Mouse (Mus musculus): ENCODE results near the gene Agt.

Agt gene

DNA sequence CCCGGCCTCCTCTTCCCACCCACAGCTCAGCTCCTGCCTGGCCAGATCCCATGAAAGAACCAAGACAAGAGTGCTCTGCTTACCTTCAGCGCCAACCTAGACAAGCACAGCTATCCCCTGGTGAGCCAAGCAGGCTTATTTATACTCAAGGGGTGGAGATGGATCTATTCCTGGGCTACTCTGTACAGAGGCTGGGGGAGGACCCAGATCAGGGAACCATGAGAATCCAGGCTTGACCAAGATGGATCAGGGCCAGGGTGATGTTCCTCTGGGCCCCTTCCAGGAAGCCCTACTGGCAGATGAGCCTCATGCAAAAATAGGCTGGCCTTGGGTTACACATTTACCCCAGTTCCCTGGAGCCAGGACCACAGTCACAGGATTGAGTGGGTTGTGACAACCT lies at the start of gene Agt:
TSS of gene Agt (minus strand) at position 114 of the 400 bp plus-strand sequence.
- no peak for DNase-seq (ENCODE audit: extremely low spot score, low read depth, low spot score)

DNA sequence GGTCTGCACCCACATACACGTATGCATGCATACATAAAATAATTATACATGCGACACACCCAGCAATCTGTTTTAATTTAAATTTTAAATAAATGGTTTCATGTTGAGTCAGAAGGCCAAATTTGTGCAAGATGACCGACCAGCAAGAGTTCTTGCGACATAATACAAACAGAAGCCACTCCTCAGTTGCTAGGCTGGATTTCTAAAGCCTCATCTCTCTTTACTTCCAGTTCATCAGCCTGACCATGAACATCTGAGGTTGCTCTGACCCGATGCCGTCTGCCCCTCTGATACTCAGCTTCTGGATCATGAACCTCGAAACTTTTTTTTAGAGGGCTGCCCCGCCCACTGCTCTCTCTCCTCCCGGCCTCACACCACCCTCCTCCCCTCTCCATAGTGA lies 48.7 kb upstream of the Agt start:
- no peak for DNase-seq (ENCODE audit: extremely low spot score, low read depth, low spot score)

DNA sequence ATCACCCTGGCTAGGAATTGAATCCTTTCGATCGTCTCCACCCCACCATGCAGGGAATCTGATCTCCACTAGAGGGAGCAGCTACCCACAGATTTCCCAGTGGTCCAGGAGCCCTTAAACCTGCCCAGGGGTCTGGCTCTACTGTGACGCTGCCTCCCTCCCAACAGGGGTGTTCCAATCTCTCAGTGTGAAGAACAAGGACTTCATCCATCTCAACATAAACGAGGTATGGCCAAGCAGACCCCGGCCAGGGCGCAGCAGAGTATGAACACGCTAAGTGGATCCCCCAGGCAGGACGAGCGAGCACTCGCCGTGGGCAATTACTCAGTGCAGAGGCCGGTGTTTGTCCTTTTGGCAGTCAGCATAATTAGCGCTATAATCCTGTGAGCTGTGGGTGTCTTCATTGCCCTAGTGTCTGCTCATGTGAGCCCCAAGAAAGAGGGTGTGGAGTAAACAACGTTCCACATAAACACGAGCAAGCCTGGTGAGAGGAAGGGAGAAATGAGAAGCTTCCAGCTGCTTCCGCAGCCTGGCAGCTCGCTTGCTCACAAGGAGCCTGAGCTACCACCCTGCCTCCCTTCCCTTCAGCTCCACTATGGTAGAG lies 47.9 kb upstream of the Agt start:
- DNase-seq (ENCODE audit: extremely low spot score, low read depth, low spot score): peak; percentile 49

DNA sequence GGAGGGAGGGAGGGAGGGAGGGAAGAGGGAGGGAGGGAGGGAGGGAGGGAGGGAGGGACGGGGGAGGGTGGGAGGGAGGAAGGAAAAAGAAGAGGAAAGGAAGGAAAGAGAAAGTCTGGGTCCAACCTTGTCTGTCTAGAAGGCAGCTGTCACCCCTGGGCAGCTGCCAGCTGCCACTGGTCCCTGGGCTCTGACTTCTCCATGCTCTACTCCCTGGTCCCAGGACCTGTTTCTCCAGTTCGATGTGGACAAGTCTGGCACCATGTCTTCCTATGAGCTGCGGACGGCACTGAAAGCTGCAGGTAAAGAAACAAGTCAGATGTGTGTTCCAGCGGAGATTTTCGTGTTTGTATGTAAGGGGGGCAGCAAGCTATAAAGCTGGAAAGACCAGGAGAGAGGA lies 44.8 kb upstream of the Agt start:
- no peak for DNase-seq (ENCODE audit: extremely low spot score, low read depth, low spot score)

DNA sequence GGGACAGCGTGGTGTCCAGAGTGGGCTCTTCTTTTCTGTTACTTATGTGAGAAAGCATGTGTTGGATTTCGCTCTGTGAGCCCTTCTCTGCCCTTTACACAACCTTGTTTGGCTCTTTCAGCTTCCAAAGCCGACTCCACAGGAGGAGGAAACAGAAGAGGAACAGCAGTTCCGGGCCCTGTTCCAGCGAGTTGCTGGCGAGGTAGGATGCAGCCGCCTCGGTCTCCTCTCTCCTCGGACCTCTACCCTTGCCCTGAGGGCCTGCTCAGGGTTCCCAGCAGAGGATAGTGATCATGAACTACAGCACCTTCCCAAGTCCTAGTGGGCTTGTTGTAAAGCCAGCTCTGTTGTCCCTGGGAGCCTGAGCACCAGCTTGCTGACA lies 39.5 kb upstream of the Agt start:
- DNase-seq (ENCODE audit: extremely low spot score, low read depth, low spot score): no peak

DNA sequence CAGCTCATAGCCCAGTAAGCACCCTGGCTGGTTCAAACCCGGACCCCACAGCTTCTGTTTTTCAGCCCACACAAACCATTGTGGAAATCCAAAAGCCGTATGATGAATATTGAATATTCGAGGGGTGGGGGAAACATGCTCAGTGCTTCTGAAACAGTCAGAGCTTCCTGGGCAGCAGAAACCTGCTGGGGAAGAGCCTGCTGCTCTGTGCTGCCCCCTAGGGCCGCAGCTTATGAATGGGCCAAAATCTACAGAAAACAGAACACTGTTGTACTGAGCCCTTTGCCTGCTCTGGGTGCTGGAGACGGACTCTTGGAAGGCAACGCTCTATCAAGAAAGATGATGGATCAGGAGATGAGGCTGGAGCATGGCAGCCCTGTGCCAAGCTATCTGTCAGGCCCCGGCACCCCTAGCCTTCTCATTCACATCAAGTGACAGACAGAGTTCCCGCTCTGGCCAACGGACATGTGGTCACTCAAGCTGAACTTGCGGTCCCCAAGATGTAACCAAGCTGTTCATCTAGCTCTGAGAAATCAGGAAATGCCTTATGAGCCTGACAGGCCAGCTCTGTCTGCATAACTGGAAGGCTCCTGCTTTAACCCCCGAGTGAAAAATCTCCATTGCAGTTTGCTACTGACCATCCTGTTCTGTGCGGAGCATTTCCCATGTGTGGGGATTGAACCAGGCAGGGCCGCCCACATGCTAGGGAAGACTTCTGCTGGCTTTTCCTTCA lies 38.9 kb upstream of the Agt start:
- DNase-seq (ENCODE audit: extremely low spot score, low read depth, low spot score): no peak

DNA sequence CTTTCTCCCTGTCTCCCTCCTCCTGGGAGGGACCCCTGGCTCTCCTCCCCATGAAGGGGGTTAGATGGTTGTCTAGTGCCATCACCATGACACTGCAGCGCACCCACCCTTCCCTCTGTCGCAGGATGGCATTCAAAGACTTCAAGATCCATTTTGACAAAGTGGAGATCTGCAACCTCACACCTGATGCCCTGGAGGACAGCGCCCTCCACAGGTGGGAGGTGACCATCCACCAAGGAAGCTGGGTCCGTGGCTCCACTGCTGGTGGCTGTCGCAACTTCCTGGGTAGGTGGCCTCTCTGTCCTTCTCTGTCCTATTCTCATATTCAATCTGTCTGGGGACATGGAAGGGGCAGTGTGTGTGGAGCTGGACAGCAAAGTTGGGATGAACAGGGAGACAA lies 34.6 kb upstream of the Agt start:
- no peak for DNase-seq (ENCODE audit: extremely low spot score, low read depth, low spot score)

DNA sequence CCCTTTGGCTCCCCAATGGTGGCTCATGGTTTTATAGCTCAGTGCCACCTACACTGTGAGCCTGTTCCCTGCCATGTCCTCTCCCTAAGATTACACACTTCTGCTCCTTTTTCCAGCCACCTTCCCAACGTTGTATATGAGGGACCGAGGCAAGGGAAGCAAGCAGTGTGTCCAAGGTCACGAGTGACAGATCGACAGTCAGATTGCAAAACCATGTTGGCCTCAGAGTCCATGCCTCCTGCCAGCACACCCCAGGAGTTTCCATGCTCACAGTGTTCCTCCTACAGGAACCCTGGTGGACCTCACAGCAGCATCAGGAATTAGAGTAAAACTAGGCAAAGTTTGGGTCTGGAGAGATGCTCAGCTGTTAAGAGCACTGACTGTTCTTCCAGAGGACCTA lies 19.9 kb upstream of the Agt start:
- no peak for DNase-seq (ENCODE audit: extremely low spot score, low read depth, low spot score)

DNA sequence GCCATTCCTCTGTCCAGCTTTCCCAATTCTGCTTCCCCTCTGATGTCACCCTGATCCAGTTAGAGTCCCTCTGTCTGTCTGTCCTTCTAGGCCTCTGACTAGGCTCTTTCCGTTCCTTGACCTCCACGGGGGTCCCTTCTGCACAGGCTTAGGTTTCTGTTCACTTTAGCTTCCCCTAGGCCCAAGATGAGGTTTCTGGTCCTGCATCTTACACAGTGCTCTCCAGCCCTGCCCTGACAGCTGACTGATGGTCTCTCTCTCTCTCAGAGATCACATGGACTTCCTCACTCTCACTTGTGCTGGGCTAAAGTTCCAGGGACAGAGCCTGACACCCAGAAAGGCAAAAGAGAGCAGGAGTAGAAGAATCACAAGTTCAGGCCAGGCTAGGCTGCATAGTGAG lies 17.1 kb upstream of the Agt start:
- DNase-seq (ENCODE audit: extremely low spot score, low read depth, low spot score): no peak

DNA sequence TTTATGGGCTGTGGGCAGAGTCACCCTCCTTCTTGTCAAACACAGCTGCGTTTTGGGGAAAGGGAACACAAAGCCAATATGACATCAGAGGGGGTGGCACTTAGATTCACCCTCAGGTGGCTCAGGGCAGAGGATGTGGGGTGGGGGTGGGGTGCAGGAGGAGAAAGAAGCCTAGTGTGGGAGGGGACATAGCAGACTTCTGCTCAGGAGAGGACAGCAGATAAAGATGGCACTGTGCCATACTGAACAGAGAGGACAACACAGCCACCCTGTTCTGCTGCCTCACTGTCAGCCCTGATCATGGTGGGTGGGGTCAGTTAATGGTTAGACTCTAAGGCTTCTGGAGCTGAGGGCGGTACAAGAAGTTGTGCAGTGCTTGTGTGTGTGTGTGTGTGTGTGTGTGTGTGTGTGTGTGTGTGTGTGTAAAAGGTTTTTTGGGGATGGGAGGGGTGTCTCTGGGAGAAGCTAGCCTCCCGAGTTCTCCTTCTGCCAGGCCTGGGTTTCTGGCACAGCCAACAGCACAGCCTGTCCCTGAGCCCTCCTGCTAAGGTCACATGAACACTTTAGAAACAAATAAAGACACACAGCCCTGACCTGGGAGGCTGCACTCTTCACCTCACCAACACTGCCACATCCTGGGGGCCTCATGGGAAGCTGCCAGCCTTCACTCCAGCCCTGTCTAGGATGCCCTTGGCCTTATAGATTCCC lies 16.4 kb upstream of the Agt start:
- no peak for DNase-seq (ENCODE audit: extremely low spot score, low read depth, low spot score)

DNA sequence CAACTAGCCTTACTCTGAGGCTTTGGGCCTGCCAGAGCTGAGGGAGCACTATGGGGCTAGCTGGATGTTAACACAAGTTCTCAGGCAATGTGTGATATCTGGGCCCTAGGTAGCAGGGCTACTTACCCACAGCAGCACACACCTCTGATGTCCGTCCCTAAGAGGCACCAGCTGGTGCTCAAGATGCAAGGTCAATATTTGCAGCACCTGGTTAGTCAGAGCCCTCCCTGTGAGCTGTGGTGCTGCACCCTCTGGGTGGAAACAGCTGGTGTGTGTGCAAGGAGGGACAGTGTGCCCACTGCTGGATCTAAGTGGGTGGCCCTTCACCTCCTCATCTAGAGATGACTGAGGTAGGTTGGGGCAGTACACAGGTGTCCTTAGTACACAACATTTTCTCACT lies 7.2 kb upstream of the Agt start:
- no peak for DNase-seq (ENCODE audit: extremely low spot score, low read depth, low spot score)

DNA sequence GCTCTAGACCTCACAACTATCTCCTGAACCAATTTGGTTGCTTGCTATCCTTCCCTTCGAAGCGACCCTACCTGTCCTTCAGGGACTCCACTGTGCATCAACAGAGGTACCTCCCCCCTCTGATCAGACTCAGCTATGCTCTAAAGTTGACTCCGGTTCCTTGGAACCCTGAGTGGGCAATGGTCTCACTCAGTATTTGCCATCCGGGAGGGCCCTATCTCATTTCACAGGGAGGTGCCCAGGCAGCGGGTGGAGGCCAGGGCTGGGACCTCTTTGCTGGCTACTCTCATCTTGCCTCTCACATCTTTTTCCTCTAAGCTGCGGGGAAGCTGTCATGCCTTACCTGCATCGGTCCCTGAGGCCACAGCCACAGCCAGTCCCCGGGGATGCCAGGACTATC lies 6.3 kb upstream of the Agt start, which contains the start of gene Capn9:
TSS of gene Capn9 (plus strand) at position 301 of the 400 bp plus-strand sequence.
- no peak for DNase-seq (ENCODE audit: extremely low spot score, low read depth, low spot score)

DNA sequence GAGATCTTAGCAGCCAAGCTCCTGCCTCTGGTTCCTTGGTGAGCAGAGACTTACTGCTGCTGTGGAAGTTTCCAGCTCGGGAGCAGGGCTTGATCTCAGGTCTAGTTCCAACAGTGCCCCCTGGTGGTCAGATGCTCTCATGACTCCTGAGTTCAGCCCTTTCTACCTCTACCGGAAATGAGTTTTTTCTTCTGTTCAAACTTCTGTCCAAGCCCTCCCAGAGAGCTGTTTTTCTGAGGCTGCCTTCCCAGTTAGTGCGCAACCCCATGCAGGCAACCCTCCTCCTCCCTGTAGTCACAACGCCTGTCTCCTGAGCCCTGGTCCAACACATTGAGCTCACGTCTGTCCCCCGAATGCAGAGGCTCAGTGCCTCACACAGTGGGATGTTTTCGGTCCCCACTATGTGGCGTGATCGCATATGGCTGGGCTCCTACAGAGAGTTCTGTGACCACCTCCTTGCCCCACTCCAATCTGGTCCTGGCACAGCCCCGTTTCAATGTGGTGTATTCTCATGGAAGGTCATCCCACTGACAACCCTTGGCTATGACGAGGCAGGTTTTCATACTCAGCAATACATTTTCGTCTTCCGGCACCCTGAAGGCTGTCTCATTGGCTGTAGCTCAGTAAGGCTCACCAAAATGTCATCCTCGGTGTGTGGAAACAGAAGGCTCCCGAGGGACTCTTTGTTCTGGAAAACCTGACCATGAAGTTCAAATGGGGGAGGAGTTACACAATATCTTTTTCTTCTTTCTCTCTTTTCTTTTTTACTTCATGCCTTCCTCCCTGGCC lies 4.2 kb upstream of the Agt start:
- DNase-seq (ENCODE audit: extremely low spot score, low read depth, low spot score): peak; percentile 82

DNA sequence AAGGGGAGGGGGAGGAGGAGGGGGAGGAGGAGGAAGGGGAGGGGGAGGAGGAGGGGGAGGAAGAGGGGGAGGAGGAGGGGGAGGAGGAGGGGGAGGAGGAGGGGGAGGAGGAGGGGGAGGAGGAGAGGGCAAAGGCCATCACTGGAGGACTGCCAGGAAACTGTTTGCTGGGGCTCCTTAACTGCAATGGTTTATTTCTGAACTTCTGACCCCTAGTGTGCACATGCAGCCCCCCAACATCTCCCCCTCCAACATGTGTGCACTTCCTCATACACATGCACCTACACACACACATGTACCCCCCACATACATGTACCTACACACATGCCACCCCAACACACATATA lies 2.9 kb upstream of the Agt start:
- no peak for DNase-seq (ENCODE audit: extremely low spot score, low read depth, low spot score)

DNA sequence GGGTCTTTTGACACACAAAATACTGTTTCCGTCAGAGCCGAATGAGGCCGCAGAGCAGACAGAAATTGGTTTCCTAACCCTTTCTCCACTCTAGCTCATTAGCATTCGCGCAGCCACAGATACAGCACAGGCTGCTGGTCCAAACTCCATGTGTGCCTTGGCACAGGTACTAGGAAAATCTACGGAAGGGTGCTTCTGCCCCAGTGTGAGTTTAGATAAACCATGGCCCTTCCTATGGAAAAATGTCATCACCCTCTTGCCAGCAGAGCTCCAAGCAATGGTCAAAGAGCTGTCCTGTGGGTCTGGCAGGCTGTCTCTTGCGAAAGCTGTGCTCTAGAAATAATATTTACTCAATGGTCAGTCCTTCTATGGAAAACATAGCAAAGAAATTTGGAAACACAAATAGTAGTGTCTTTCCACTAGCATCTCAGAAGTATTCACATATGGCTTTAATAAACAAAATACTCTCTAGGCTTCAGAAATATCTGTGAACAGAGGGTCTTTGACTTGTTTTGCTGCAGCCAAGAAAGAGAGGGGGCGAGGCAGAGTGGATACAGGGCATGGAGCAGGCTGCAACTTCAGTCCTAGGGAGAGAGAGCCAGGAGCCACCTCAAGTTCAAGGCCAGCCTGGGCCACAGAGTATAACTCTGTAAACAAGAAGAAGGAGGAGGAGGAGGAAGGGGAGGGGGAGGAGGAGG lies 2.4 kb upstream of the Agt start:
- DNase-seq (ENCODE audit: extremely low spot score, low read depth, low spot score): no peak

DNA sequence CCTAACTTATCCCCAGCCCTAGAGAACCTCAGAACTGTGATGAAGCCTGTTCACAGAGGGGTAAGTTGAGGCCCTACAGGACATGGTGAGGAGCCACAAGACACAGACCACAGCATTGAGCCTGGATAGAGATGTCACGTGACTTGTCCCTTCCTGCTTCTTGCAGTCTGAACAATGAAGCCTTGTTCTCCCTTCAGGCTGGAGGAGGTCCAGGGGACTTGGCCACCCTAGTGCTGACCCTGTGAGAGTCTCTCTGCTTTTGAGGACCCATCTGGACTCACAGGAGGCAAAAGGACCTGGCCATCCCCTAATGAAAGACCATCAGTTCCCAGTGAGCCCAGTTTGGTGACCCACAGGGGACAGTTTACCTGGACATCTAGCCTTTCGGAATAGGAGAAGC lies 406 bp downstream of the Agt start:
- DNase-seq (ENCODE audit: extremely low spot score, low read depth, low spot score): no peak

DNA sequence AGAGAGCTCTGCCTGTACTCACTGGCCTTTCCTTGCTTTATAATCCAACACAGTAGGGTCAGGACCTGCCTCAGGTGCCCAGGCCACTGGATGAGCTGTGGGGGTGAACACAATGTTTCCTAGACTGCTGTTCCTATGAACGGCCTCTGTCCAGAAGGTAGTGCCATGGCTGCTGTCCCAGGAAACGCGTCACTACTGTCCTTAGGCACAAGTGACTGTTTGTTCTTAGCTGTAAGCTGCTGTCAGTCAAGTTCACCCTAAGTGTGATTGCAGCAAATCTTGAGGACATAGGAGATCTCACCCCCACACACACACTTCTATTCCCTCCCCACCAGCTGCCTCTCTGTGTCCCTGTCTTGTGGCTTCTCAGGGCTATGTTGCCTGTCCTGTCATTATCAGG lies 1.9 kb downstream of the Agt start:
- no peak for DNase-seq (ENCODE audit: extremely low spot score, low read depth, low spot score)

DNA sequence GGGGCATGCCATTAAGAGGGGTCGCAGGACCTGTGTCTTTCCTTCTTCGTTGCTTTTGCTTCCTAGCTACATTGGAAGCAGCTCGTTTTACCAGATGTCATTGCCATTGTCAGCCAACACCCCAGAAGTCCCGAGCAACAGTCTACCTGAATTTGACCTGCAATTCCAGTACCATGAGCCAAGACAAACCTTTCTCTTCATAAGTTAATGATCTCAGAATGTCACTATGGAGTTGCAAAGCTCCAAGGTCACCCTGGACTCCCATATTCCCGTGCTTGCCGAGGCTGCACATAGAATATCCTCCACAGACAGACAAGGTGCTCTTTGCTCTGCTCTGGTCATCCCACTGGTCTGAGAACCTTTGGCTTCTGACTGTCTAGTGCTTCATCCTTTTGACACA lies 2.4 kb downstream of the Agt start:
- DNase-seq (ENCODE audit: extremely low spot score, low read depth, low spot score): no peak

DNA sequence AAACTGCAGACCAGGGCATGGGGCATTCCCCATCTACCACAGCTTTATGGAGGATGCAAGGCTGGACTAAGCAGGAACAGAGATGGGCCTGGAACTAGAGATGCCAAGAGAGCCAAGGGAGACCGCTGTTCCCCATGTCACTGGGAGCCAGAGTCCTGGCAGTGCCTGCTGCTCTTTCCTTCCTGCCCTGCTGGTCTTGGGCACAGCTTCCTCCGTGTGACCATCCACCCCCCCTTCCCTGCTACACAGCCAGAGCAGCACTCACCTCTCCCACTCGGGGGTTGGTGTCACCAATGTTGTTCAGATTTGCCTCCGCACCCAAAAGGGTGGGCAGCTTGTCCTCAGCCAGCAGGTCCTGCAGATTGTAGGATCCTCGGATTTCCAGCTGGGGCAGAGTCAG lies 12.0 kb downstream of the Agt start:
- DNase-seq (ENCODE audit: extremely low spot score, low read depth, low spot score): no peak

DNA sequence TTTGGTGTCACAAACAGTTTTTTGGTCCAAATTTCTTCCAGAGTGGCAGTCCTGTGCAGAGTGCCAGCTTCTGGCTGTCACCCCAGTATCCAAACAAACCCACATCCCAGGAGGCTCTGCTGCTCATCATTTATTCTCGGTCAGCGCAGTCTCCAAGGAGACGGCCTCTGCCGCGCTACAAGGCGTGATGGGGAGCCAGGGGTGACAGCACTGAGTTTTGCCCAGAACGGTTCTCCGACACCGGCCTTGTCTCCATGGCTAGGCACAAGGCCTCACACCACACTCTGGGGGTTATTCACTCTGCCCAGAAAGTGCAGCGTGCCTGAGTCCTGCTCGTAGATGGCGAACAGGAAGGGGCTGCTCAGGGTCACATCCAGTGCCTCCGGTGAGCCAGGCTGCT lies 12.8 kb downstream of the Agt start:
- no peak for DNase-seq (ENCODE audit: extremely low spot score, low read depth, low spot score)

DNA sequence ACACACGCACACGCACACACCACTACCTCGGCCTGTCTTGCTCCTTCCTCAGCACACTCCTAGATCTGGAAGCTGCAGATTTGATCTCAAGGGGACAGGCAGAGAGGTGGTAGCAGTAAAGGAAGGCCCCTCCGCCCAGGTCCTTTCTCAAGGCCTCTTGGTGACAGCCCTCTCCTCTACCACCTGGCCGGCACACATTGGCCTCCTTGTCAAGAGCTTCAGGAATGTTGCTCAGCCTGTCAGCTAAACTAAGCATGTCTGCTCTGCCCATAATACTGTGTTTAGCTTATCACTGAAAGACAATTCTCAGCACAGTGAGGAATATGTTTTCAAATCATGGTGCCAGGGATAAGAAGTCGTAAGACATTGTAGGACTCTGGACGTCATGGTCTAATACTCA lies 13.3 kb downstream of the Agt start:
- no peak for DNase-seq (ENCODE audit: extremely low spot score, low read depth, low spot score)

Measured in hindlimb bud, embryonic 11.5 days (tissue).